Mouse (Mus musculus): ENCODE measurements at regions not wholly inside any gene's neighbourhood (a gene's known extent, or its start where the extent isn't known, plus 50 kb on each side); places are given as distances from the start of the nearest gene placed in this dataset.

- Histone ChIP-seq H3K27ac (ENCODE audit: low read length) (no peak overlapping the region), H3K4me2 (replicated peaks; ENCODE audit: low read depth, low read length) (no peak overlapping the region), H3K4me1 (ENCODE audit: insufficient read depth, low read depth, low read length) (no peaks in the 10 kb centered on the region), H3K9me3 (ENCODE audit: low read length) (no peaks in the 10 kb centered on the region), H3K27me3 (replicated peaks; ENCODE audit: insufficient read depth, low read length) (no peaks in the 10 kb centered on the region), H3K9ac (replicated peaks; ENCODE audit: low read depth) (no peak overlapping the region), H3K36me3 (ENCODE audit: insufficient read depth, low read length) (no peaks in the 10 kb centered on the region), H3K4me3 (ENCODE audit: low read depth, low read length) (no peak overlapping the region)
- TF ChIP-seq CTCF (IDR thresholded peaks at IDR 0.05), result no peak
- WGBS, result 47% methylated on average over 6 of the region's 6 CpGs
- no peak for ATAC-seq
- DNase-seq (ENCODE audit: low spot score), result no peak
Measured at GRCm38 (mm10) chr16:92915651-92916050, 89.7 kb upstream of the Runx1 start.

DNA sequence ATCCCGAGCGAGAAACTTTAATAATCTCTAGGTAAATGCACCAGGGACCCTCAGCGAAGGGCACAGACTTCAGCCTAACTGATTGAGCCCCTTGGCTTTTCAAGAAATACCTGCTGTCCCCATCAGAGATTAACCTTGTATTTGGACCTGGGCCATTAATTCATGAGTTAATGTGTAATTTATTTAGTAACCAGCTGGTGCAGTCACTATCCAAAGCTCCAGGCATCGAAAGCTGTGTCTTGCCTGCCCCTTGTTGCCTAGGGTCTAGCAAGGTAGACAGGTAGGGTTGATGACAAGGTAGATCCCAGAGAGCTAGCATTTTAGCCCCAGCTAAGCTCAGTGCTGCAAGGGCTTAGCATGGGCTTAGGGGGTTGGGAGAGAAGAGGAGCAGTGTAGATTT, 80.9 kb upstream of the Runx1 start:
- TF ChIP-seq EP300 (IDR thresholded peaks at IDR 0.05) (no peak), CTCF (IDR thresholded peaks at IDR 0.05) (no peak)
- H3K4me2 ChIP-seq (replicated peaks; ENCODE audit: low read depth, low read length), result no peak overlapping the region
- ATAC-seq, result no peak
- no peaks in the 10 kb centered on the region for H3K4me1 ChIP-seq (ENCODE audit: insufficient read depth, low read depth, low read length)
- WGBS, result 80% methylated on average over 4 of the region's 4 CpGs
- no peaks in the 10 kb centered on the region for H3K9me3 ChIP-seq (ENCODE audit: low read length)
- DNase-seq (ENCODE audit: low spot score), result no peak
- no peaks in the 10 kb centered on the region for H3K36me3 ChIP-seq (ENCODE audit: insufficient read depth, low read length)
- no peak overlapping the region for H3K4me3 ChIP-seq (ENCODE audit: low read depth, low read length)
- H3K27ac ChIP-seq (ENCODE audit: low read length), result no peak overlapping the region
- H3K9ac ChIP-seq (replicated peaks; ENCODE audit: low read depth), result no peak overlapping the region
- H3K27me3 ChIP-seq (replicated peaks; ENCODE audit: insufficient read depth, low read length), result no peaks in the 10 kb centered on the region

- no peak overlapping the region for H3K27ac ChIP-seq (ENCODE audit: low read length)
- WGBS, result 83% methylated on average over 6 of the region's 6 CpGs
- H3K9me3 ChIP-seq (ENCODE audit: low read length), result no peaks in the 10 kb centered on the region
- H3K9ac ChIP-seq (replicated peaks; ENCODE audit: low read depth), result no peak overlapping the region
- H3K4me2 ChIP-seq (replicated peaks; ENCODE audit: low read depth, low read length), result no peak overlapping the region
- H3K4me1 ChIP-seq (ENCODE audit: insufficient read depth, low read depth, low read length), result no peaks in the 10 kb centered on the region
- no peak overlapping the region for H3K4me3 ChIP-seq (ENCODE audit: low read depth, low read length)
- ATAC-seq (no peak), DNase-seq (ENCODE audit: low spot score) (no peak)
- TF ChIP-seq EP300 (IDR thresholded peaks at IDR 0.05), result no peak
- no peaks in the 10 kb centered on the region for H3K27me3 ChIP-seq (replicated peaks; ENCODE audit: insufficient read depth, low read length)
- no peaks in the 10 kb centered on the region for H3K36me3 ChIP-seq (ENCODE audit: insufficient read depth, low read length)
Measured at GRCm38 (mm10) chr16:92905626-92906025, 79.7 kb upstream of the Runx1 start.

DNA sequence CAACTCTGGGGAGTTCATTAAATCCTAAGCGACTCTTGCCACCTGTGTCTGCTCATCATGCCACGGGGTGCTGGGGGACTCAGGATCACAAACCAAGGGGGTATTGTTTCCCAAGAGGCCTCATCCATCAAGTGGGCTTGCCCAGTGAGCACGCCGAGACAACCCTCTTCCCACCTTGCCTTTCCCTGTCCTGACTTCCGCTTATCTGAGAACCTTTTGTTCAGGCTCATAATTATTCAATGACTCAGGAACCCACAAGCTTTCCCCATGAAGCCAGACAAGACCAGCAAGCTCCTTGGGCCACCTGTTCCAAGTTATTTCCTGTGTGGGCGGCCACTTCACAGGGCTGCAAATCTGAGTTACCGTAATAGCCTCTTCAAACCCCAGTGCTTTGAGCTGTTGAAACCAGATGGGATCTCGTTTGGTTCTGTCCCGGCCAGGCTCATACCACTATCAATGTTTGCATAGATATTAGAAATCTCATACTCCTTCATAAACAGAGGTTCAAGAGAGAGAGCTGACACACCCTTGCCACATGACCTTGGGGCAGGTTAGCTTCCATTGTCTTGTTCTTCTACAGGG, 78.0 kb upstream of the Runx1 start:
- H3K4me2 ChIP-seq (replicated peaks; ENCODE audit: low read depth, low read length), result no peak overlapping the region
- no peaks in the 10 kb centered on the region for H3K9me3 ChIP-seq (ENCODE audit: low read length)
- DNase-seq (ENCODE audit: low spot score), result peak; percentile 77
- no peak overlapping the region for H3K9ac ChIP-seq (replicated peaks; ENCODE audit: low read depth)
- TF ChIP-seq CTCF (IDR thresholded peaks at IDR 0.05), result no peak
- TF ChIP-seq EP300 (IDR thresholded peaks at IDR 0.05), result peak; percentile 48; the same call in 1 of the 2 replicates
- H3K27me3 ChIP-seq (replicated peaks; ENCODE audit: insufficient read depth, low read length), result no peaks in the 10 kb centered on the region
- WGBS, result 32% methylated on average over 9 of the region's 9 CpGs
- no peaks in the 10 kb centered on the region for H3K36me3 ChIP-seq (ENCODE audit: insufficient read depth, low read length)
- H3K27ac ChIP-seq (ENCODE audit: low read length), result no peak overlapping the region
- H3K4me1 ChIP-seq (ENCODE audit: insufficient read depth, low read depth, low read length), result no peaks in the 10 kb centered on the region
- ATAC-seq, result peak; percentile 87
- no peak overlapping the region for H3K4me3 ChIP-seq (ENCODE audit: low read depth, low read length)

- Histone ChIP-seq H3K27ac (ENCODE audit: low read length) (no peak overlapping the region), H3K9ac (replicated peaks; ENCODE audit: low read depth) (no peak overlapping the region), H3K36me3 (ENCODE audit: insufficient read depth, low read length) (no peaks in the 10 kb centered on the region), H3K27me3 (replicated peaks; ENCODE audit: insufficient read depth, low read length) (no peaks in the 10 kb centered on the region), H3K4me2 (replicated peaks; ENCODE audit: low read depth, low read length) (no peak overlapping the region), H3K4me3 (ENCODE audit: low read depth, low read length) (no peak overlapping the region), H3K4me1 (ENCODE audit: insufficient read depth, low read depth, low read length) (no peaks in the 10 kb centered on the region), H3K9me3 (ENCODE audit: low read length) (no peaks in the 10 kb centered on the region)
- ATAC-seq, result peak; percentile 12; the same call in 1 of the 2 replicates
- no peak for TF ChIP-seq CTCF (IDR thresholded peaks at IDR 0.05)
- TF ChIP-seq EP300 (IDR thresholded peaks at IDR 0.05), result no peak
- DNase-seq (ENCODE audit: low spot score), result no peak
- 80% methylated on average over 7 of the region's 7 CpGs for WGBS
Measured at GRCm38 (mm10) chr16:92903486-92903885, 77.5 kb upstream of the Runx1 start.

- no peak for TF ChIP-seq EP300 (IDR thresholded peaks at IDR 0.05)
- H3K27me3 ChIP-seq (replicated peaks; ENCODE audit: insufficient read depth, low read length), result no peaks in the 10 kb centered on the region
- 57% methylated on average over 1 of the region's 1 CpGs for WGBS
- H3K27ac ChIP-seq (ENCODE audit: low read length), result no peak overlapping the region
- DNase-seq (ENCODE audit: low spot score), result no peak
- H3K9me3 ChIP-seq (ENCODE audit: low read length), result no peaks in the 10 kb centered on the region
- H3K36me3 ChIP-seq (ENCODE audit: insufficient read depth, low read length), result no peaks in the 10 kb centered on the region
- H3K4me3 ChIP-seq (ENCODE audit: low read depth, low read length), result no peak overlapping the region
- no peaks in the 10 kb centered on the region for H3K4me1 ChIP-seq (ENCODE audit: insufficient read depth, low read depth, low read length)
- no peak for ATAC-seq
- H3K4me2 ChIP-seq (replicated peaks; ENCODE audit: low read depth, low read length), result no peak overlapping the region
- no peak overlapping the region for H3K9ac ChIP-seq (replicated peaks; ENCODE audit: low read depth)
Measured at GRCm38 (mm10) chr16:92899704-92900103, 73.8 kb upstream of the Runx1 start.

DNA sequence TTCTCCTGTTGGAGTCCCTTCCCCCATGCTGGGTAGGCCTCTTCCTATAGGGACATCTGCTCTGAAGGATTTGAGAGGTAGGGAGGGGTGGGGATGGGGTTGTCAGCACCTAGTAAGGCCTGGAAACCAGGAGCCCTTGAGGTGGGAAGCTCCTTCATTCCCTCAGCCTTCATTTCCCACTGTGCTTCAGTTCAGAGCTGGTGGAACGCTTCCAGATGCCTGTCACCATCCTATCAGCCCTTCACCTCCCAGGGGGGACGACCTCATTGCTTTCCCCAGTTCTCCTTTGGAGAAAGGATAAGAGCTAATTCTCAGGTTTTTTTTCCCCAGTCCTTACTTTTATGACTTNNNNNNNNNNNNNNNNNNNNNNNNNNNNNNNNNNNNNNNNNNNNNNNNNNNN, 65.8 kb upstream of the Runx1 start:
- WGBS, result 57% methylated on average over 2 of the region's 2 CpGs
- H3K9me3 ChIP-seq (ENCODE audit: low read length), result no peaks in the 10 kb centered on the region
- H3K27ac ChIP-seq (ENCODE audit: low read length), result no peak overlapping the region
- no peaks in the 10 kb centered on the region for H3K27me3 ChIP-seq (replicated peaks; ENCODE audit: insufficient read depth, low read length)
- TF ChIP-seq EP300 (IDR thresholded peaks at IDR 0.05), result no peak
- no peak for TF ChIP-seq CTCF (IDR thresholded peaks at IDR 0.05)
- ATAC-seq, result no peak
- no peak overlapping the region for H3K4me3 ChIP-seq (ENCODE audit: low read depth, low read length)
- no peak overlapping the region for H3K9ac ChIP-seq (replicated peaks; ENCODE audit: low read depth)
- no peaks in the 10 kb centered on the region for H3K36me3 ChIP-seq (ENCODE audit: insufficient read depth, low read length)
- H3K4me1 ChIP-seq (ENCODE audit: insufficient read depth, low read depth, low read length), result no peaks in the 10 kb centered on the region
- DNase-seq (ENCODE audit: low spot score), result no peak
- no peak overlapping the region for H3K4me2 ChIP-seq (replicated peaks; ENCODE audit: low read depth, low read length)

All from lung, postnatal 0 days (tissue).